Mouse (Mus musculus) small intestine, adult 2 months (tissue): ENCODE data around the gene Zfp354a. TPM values are rescaled to one million over a fixed set of nuclear protein-coding genes. Genes with fewer than 3 reads are reported as not detected.
"Not testable (repeated sequence)": the region's sequence is repeated elsewhere in the genome, so short reads cannot be mapped to it uniquely, and the experiment has no call there.

Experiments used
- H3K27ac ChIP-seq: fragments of 200-500 bp; 2 replicates; pipeline ENCODE4 v1.5.1; 2012; ENCODE audit warnings: low read depth, low read length, control low read depth, inconsistent platforms; ENCODE audit not compliant: insufficient read depth
- H3K27me3 ChIP-seq: fragments of 200-500 bp; 2 replicates; pipeline ENCODE4 v1.6.1; 2012; ENCODE audit warnings: mild to moderate bottlenecking, moderate library complexity, low read length, inconsistent platforms; ENCODE audit not compliant: control insufficient read depth, insufficient read depth
- H3K36me3 ChIP-seq: fragments of 200-500 bp; 2 replicates; pipeline ENCODE4 v1.6.1; 2012; ENCODE audit warnings: mild to moderate bottlenecking, low read length, control low read depth, inconsistent platforms; ENCODE audit not compliant: control insufficient read depth, insufficient read depth
- H3K4me1 ChIP-seq: fragments of 200-500 bp; 2 replicates; pipeline ENCODE4 v1.6.1; 2012; ENCODE audit warnings: low read length, inconsistent platforms, mixed read lengths; ENCODE audit not compliant: control insufficient read depth, insufficient read depth, insufficient read length
- H3K4me3 ChIP-seq: fragments of 200-500 bp; 2 replicates; pipeline ENCODE4 v1.5.1; 2012; ENCODE audit warnings: low read depth, mild to moderate bottlenecking, control low read depth, inconsistent platforms, low read length, moderate library complexity
- CTCF ChIP-seq: fragments of 200-500 bp; IDR thresholded peaks from 2 replicates; pipeline ENCODE4 v1.5.1; 2012; ENCODE audit warnings: low read depth, mild to moderate bottlenecking, control low read depth, inconsistent platforms, low read length, moderate library complexity, mixed read lengths; ENCODE audit not compliant: insufficient replicate concordance, insufficient read length; ENCODE audit errors: extremely low read depth
- POLR2A ChIP-seq: fragments of 200-500 bp; IDR thresholded peaks from 2 replicates; pipeline ENCODE4 v1.6.1; 2012; ENCODE audit warnings: low read depth, mild to moderate bottlenecking, control low read depth, inconsistent platforms, low read length, moderate library complexity
- WGBS: fragments of 180-500 bp; shearing (Covaris S2); methylation state at CpG from one replicate; pipeline ENCODE4 v1.1.7; 2018; 5-methylcytosine and 5-hydroxymethylcytosine counted together
- polyA plus RNA-seq: library from polyadenylated mRNA; depleted of rRNA; stranded (reverse); fragments of >200 nt; gene quantifications from 2 replicates; pipeline ENCODE4 v1.2.3, GENCODE M21; 2012; rRNA removed

The Zfp354a gene
- polyA plus RNA-seq: 0.09 and 0.10 TPM in 2 replicates

DNA sequence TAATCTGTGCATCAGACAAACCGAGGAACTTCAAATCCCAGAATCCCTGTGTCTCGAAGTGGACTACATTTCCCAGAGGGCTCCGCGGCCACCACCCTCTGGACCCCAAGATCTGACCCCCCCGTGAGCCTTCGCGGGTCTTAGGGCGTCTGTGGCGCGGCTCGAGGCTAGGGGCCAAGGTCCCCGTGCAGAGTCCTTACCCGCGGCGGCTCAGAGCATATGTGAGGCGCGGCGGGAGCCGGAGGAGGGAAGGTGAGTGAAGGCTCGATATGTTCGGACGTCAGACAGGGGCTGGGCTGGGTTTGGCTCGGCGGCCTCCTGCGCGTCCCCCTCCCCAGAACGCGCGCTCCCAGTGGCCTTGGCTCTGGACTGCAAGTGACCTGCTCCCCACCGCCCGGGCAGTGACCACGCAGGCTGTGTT lies at the start of gene Zfp354a:
Gene Zfp354a (plus strand): TSS at position 107 of the 421 bp plus-strand sequence.
- no peaks in the 10 kb centered on the region for H3K36me3 ChIP-seq
- no peak for TF ChIP-seq CTCF
- no peak for TF ChIP-seq POLR2A
- H3K27ac ChIP-seq: no peak within 1 kb of the TSS
- H3K4me1 ChIP-seq: no peaks in the 10 kb centered on the region
- H3K4me3 ChIP-seq: peak within 1 kb of the TSS; percentile 92
- WGBS: under 1% methylated on average over 32 of the region's 32 CpGs
- no peaks in the 10 kb centered on the region for H3K27me3 ChIP-seq

DNA sequence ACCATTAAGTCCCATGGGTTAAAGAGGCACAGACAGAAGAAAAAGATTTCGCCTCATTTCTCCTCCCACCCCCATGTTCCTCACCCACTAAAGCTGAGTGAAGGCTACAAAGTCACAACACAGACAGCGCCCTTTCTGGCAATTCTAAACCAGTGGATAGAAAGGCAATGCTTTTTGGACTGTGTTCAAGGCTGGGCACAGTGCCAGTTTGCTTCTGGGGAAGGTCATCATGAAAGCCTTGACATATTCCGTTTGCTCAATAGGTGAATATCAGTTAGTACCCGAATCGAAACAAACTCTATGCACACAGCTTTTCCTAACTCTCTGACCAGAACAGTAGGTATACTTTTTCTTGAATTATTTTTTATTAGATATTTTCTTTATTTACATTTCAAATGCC lies 47.2 kb upstream of the Zfp354a start:
- Histone ChIP-seq H3K4me3 (no peak overlapping the region), H3K27me3 (no peaks in the 10 kb centered on the region), H3K36me3 (no peaks in the 10 kb centered on the region), H3K27ac (no peak overlapping the region), H3K4me1 (no peaks in the 10 kb centered on the region)
- TF ChIP-seq POLR2A (no peak), CTCF (no peak)
- 33% methylated on average over 5 of the region's 5 CpGs for WGBS

DNA sequence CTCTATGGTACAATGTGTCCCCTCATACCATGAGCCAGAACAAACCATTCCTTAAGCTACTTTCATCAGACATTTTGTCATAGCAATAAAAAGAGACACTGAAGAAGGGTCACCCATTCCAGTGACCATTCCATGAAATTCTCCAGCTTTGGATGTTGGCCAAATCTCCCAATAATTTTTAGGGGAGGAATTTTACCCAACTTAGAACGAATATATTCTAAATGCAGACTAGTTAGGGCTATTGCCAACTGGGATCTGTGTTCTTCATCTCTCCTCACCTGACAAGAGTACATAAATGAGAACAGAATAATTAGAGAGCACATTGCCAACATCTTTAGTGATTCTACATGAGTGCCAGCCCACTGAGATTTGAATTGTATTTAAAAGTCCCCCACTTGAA lies 45.1 kb upstream of the Zfp354a start, which contains the start of gene Olfr54:
Gene Olfr54 (plus strand): TSS at position 301 of the 400 bp plus-strand sequence.
- Histone ChIP-seq H3K27ac (no peak within 1 kb of the TSS), H3K36me3 (no peaks in the 10 kb centered on the region), H3K4me3 (no peak within 1 kb of the TSS), H3K27me3 (no peaks in the 10 kb centered on the region), H3K4me1 (no peaks in the 10 kb centered on the region)
- no peak for TF ChIP-seq POLR2A
- 58% methylated on average over 1 of the region's 1 CpGs for WGBS

DNA sequence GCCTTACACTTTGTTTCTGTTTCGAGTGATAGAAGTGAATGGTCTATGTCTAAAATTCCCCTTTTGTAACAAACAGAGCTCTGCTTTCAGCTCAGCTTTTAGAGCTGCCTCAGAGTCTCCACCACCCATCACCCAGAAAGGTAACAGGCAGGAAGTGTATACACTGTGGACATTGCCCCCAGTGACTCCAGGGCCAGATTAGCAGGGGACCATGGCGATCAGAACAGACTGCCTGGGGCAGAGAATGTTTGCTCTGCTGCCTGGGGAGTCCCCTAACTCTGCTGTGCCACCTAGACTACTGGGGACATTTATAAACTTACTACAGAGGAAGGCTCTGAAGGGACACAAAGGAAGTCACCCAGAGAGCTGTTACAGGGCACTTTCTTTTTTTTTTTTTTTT lies 42.7 kb upstream of the Zfp354a start:
- WGBS: 34% methylated on average over 2 of the region's 2 CpGs
- TF ChIP-seq CTCF (no peak), POLR2A (no peak)
- H3K4me1 ChIP-seq: no peaks in the 10 kb centered on the region
- H3K27ac ChIP-seq: no peak overlapping the region
- H3K36me3 ChIP-seq: no peaks in the 10 kb centered on the region
- no peak overlapping the region for H3K4me3 ChIP-seq
- no peaks in the 10 kb centered on the region for H3K27me3 ChIP-seq

DNA sequence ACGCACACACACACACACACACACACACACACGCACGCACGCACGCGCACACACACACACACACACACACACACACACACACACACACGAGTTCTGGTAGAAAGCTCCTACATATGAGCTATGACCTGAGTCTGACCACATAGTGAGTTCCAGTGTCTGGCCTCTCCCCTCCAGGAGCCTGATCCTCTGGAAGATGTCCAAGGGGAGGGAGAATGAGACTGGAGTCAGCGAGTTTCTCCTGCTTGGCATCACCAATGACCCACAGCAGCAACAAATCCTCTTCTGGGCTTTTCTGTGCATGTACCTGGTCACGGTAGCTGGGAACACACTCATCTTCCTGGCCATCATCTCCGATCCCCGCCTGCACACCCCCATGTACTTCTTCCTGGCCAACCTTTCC lies 32.2 kb upstream of the Zfp354a start:
- H3K4me1 ChIP-seq, H3K27ac ChIP-seq, H3K27me3 ChIP-seq, H3K36me3 ChIP-seq, H3K4me3 ChIP-seq: not testable (repeated sequence)
- WGBS: 83% methylated on average over 11 of the region's 11 CpGs

DNA sequence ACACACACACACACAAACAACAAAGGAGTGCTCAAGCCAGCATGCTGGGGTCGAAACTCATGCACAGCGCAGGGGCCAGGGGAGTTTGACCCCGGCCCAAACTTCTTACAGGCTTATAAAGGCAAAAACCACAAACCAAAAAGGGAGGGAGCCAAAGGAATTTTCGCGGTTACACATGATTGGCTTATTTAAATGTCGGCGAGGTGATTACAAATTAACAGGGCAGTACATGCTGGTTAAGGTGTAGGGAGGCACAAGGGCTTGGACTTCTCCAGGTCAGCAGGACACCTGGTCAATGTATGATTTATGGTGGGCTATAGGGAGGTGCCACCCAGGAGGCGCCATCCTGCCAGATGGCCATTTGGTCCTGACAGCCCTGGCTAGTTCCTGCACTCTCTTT lies 29.7 kb upstream of the Zfp354a start:
- H3K27me3 ChIP-seq, H3K4me1 ChIP-seq, H3K36me3 ChIP-seq, H3K4me3 ChIP-seq, H3K27ac ChIP-seq: not testable (repeated sequence)
- 71% methylated on average over 8 of the region's 8 CpGs for WGBS

DNA sequence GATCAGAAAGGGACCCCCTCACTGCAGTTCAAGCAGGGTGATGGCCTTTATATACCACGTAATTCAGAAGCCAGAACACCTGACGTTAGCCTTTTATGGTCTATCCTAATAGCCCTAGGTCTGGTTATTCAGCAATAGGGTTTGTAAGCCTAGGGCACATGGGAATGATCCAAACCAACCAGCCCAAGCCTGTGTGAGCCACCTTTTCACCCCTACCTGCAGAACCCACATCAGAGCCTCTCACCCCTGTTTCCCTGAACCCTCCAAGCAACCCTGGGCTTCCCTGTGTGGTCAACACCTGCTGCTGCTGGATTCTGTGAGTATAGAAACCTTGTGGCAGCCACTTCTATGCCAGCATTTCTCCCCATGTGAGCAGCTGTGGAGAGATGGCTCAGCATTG lies 28.8 kb upstream of the Zfp354a start:
- no peak overlapping the region for H3K27ac ChIP-seq
- no peaks in the 10 kb centered on the region for H3K4me1 ChIP-seq
- H3K36me3 ChIP-seq: no peaks in the 10 kb centered on the region
- 49% methylated on average over 2 of the region's 2 CpGs for WGBS
- no peaks in the 10 kb centered on the region; the same call in 1 of the 2 replicates for H3K27me3 ChIP-seq
- TF ChIP-seq CTCF: no peak
- TF ChIP-seq POLR2A: no peak
- H3K4me3 ChIP-seq: no peak overlapping the region

DNA sequence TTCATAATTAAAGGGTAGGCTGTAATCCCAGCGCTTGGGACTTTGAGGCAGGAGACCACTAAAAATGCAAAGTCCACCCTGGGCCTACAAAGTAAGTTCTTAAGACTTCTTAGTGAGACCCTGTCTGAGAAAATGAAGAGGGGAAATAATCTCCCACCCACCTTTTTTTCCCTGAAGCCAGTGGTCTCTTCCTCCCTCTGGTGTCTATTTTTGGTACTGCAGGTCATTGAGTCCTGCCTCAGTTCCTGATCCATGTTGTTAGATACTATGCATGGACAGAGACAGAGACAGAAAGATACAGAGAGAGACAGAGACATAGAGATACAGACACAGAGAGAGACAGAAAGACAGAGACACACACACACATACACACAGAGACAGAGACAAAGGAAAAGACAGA lies 26.2 kb upstream of the Zfp354a start:
- Histone ChIP-seq H3K27me3 (no peaks in the 10 kb centered on the region; the same call in 1 of the 2 replicates), H3K4me3 (no peak overlapping the region), H3K4me1 (no peaks in the 10 kb centered on the region), H3K27ac (no peak overlapping the region), H3K36me3 (no peaks in the 10 kb centered on the region)
- 35% methylated on average over 1 of the region's 1 CpGs for WGBS
- TF ChIP-seq POLR2A: no peak
- no peak for TF ChIP-seq CTCF

DNA sequence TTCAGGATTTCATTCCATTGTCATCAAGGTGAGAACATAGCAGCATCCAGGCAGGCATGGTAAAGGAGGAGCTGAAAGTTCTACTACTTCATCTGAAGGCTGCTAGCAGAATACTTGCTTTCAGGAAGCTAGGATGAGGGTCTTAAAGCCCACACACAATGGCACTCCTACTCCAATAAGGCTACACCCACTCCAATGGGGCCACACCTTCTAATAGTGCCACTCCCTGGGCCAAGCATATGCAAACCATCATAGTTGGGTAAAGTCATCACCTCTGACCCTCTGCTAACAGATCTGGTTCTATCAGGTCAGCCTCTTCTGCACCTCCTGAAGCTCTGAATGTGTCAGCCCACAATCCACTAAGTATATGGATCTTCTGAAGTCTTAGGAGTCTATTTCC lies 24.9 kb upstream of the Zfp354a start:
- not testable (repeated sequence) for H3K4me3 ChIP-seq, H3K27me3 ChIP-seq, H3K36me3 ChIP-seq, H3K4me1 ChIP-seq, H3K27ac ChIP-seq
